Mouse (Mus musculus) bone marrow, adult 2 months (tissue): ENCODE measurements around the gene Dennd1a.

ENCODE experiments used
- CTCF ChIP-seq: fragments of 200-500 bp; IDR thresholded peaks from 2 replicates; pipeline ENCODE4 v1.5.1; 2011; ENCODE audit warnings: low read length, control low read depth; ENCODE audit not compliant: control insufficient read depth, insufficient read depth
- POLR2A ChIP-seq: fragments of 200-500 bp; IDR thresholded peaks from 2 replicates; pipeline ENCODE4 v1.6.1; 2011; ENCODE audit warnings: low read depth, mild to moderate bottlenecking, control low read depth, low read length, borderline replicate concordance; ENCODE audit not compliant: control insufficient read depth

DNA sequence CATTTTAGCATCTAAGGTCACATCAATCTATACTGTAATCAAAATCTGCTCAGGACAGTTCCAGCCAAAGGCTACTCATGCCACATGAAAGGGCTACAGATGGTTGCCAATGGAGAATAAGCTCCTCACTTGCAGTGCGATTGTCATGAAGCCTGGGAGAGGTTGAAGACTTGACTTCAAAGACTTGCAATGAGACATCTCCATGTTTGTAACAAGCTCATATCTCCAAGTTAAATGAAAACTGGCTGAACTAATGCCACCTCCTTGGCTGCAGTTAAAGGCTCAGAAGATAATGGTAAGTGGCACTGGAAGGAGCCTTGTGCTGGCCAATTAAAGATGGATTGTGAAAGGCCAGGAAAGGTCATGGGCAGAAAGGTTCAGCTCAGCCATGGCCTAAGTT, 247.6 kb downstream of the Dennd1a start:
- TF ChIP-seq CTCF = no peak
- TF ChIP-seq POLR2A = no peak
